Mouse (Mus musculus): Measurements from ENCODE around the gene Trem3. TPM values are rescaled to one million over a fixed set of nuclear protein-coding genes. Genes with fewer than 3 reads are reported as not detected.
A peak's percentile ranks its signal among the peaks of the same experiment; 100 is the strongest.

The Trem3 gene
- total RNA-seq, 2 experiments from 2014 or later, result 0.36 TPM; not detected in 1

DNA sequence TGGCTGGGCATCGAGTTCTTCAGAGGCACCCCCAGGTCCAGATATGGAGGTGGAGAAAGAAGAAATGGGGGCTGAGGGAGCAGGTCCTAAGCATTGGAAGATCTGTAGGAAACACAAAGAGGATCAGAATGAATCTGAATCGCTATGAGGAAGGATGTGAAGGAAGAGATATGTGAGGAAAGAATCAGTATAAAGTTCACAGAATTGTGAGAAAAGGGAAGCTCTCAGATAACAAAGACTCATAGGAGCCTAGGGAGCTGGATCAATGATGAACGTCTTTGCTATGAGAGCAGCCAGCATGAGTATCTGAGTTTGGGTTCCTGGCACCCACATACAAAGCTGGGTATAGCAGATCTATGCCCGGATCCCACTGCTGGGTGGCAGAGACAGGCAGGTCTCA is 22.3 kb downstream of the Trem3 start:
- DNase-seq (ENCODE audit: low spot score in 2 of 2), result no peak

DNA sequence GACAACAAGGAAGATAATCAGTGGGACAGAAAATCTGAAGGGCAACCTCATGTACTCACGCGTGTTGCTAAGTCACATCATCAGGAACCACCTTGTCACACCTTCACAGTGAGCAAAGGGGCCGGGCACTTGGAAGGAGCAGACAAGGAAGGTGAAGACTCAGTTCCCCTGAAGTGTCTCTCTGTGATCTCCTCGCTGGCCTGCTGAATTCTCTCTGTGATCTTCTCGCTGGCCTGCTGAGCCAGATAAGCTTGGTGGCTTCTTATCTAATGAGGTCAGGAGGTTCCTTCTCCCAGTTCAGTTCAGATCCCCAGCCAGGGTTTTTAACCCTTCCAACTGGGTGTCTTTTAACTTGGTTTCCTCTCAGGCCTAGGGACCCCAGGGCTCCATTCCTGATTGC is 24.6 kb downstream of the Trem3 start:
- DNase-seq (ENCODE audit: low spot score in 2 of 2), result no peak

DNA sequence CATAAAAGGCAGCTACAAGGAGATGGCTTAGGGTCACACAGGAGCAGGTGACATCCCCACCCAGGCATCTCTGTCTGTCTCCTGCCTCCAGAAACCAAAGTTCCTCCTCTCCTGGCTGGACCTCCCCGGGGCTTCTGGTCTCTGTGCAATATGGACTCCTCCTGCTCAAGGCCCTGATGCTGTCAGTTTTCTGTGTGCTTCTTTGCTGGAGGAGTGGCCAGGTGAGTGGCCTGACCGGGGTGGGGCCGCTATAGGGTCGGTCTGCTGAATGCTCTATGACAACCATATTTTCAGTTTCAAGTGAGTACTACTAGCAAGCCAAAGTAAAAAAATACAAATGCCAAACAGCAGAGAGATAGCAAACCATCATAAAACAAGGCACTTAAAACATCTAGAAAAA is 25.0 kb downstream of the Trem3 start:
- DNase-seq (ENCODE audit: low spot score in 2 of 2), result no peak

DNA sequence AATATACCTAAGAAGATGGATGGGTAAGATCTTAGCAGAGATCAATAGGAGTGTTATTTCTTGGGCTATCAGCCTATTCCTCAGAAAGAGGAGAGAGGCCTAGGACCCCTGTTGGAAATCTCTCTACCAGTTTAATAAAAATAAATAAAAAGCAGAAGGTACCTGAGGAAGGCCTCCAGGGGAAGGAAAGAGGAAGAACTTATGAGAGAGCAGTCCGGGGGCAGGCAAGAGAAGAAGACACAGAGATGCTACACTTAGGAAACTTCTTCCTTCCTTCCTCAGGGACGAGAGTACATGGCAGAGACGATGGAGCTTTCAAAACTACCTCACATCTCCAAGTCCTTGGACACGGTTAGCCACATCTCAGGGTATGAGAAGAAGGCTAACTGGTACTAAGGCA is 26.5 kb downstream of the Trem3 start:
- DNase-seq (ENCODE audit: low spot score in 2 of 2), result no peak

DNA sequence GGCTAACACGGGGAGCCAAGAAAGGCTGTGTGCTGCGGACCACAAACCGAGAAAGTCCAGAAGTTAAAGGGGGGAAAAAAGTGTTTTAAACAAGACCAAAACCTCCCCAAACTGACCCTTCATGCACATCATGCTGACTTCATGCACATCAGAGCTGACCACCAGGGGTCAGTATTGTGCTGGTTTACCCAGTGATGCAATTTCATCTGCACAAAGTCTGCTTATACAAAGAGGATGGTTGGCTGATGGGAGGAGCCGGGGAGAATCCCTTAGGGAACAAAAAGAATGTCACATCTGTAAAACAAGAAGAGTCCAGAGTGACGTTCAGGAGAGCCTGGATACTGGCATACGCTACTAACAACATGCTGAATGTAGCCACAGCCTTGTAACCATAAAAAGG is 27.3 kb downstream of the Trem3 start:
- peak; percentile 42 to 77 for DNase-seq (ENCODE audit: low spot score in 2 of 2)

DNA sequence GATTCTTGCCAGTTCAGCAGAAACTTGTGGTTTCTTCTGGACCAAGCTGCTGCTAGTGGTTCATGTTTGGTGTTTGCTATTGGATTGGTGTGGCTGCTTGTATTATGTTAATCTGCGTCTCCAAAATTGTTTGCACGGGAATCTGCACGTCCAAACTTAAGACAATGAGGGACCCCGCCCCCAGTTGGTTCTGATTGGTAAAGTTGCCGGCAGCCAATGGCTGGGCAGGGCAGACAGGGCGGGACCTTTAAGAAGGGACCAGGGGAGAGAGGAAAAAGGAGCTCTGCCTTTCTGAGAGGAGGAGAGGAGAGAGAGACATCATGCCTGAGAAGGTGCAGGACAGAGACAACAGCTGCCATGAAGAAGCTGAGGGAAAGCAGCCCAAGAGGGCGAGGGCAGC is 28.2 kb downstream of the Trem3 start:
- no peak for DNase-seq (ENCODE audit: low spot score in 2 of 2)

DNA sequence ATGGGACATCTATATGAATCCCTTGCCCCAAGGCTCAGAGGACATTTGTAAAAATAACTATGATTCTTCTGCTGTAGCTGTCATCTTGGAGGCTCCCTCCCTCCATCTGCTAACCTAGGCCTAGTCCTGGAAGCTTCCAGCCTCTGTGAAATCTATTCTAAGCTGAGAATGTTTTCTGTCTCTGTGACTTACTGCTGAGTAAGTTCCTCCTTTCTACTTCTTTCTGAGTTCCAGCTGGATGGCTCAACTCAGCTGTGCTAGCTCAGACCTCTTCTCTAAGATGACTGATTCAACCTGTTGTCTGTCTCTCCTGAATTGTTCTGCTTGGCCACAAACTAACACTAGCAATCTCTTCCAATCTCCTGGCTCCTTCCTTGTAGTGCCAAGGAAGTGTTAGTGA is 30.8 kb downstream of the Trem3 start:
- no peak for DNase-seq (ENCODE audit: low spot score in 2 of 2)

DNA sequence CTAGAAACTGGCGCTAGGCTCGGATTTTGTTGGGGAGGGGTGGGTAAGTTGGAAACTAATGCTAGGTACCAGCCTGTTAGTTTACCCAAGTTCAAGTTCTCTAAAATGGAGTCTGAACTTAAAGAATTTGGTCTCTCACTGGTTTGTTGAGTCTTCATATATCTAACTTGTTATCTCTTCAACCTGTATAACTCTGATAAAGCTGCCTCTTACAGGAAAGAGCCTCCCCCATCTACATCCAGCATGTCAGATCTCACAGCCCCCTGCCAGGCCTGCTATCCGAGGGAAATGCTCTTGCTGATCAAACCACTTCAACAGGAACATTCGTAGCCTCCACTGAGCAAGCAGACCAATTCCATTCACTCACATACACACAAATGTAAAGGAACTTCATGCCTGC is 31.4 kb downstream of the Trem3 start:
- no peak for DNase-seq (ENCODE audit: low spot score in 2 of 2)

DNA sequence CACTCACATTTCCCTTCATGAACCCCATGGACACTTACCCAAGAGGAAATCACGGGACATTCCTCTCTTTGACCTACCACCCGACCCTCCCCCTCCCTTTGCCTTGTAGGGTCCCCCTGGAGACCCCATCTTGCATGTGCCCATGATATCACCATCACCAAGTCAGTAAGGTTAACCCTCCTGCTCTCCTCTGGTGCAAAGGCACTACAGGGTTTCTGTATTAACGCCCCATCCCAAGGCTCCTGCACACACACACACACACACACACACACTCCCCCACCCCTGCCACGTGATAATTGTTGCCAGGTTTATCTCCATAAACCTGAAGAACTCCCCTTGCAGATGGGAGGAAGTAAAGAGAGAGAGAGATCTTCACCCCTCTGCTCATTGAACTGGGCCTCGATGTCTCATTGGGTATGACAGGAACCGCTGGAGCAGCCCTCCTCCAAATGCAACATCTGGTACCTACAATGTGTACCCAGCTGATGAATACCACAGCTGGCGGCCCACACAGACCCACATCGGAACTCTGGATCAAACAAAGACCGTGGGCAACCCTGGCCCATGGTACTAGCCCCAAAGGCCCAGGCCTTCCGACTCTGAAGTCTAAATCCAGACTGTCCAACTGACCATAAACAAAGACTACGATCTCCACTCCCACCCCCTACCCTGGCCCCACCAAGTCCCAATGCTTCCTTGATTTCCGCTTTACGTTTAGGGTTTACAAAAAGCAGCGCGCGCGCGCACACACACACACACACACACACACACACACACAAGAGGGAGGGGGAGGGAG is 33.6 kb downstream of the Trem3 start:
- DNase-seq (ENCODE audit: low spot score in 2 of 2), result no peak

DNA sequence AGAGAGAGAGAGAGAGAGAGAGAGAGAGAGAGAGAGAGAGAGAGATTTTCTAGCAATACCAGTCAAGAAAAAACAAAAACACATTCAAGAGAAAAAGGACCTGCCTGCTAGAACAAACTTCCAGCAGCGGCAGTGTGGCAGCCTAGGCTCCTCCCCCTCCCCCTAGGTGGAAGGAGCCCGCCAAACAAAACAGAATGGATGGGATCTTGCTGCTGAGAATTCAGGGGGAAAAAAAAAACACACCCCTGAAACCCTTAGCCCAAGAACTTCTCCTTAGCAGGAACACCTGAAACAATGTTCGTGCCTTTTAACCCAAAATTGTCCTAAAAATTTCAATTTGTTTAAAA is 34.1 kb downstream of the Trem3 start:
- no peak for DNase-seq (ENCODE audit: low spot score in 2 of 2)

DNA sequence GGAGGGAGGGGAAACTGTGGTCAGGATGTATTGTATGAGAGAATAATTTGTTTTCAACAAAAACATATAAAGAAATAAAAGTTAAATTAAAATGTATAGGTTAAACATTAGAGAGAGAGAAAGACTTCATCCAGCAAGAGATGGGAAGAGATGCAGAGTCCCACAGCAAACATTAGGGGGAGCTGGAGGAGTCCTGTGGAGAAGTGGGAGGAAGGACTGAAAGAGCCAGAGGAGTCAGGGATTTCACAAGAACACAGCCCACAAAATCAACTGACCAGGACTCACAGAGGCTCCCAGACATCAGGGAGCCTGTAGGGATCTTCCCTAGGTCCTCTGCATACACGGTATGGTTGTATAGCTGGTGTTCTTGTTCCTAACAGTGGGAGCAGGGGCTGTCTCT is 39.2 kb downstream of the Trem3 start:
- no peak for DNase-seq (ENCODE audit: low spot score in 2 of 2)

DNA sequence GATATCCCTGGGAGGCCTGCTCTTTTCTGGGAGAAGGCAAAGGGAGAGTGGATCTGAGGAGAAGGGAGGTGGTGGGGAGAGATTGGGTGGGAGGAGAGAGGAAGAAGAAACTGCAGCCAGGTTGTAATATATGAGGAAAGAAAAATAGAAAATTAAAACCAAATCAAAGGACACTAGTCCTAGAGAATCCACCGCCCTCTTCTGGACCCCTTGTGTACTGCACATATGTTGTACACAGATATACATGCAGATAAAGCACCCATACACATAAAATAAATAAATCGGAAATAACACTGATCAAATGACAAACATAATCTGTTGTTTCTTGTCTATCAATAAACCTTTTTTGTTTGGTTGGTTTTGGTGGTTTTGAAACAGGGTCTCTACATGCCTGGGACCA is 39.7 kb downstream of the Trem3 start:
- DNase-seq (ENCODE audit: low spot score in 2 of 2), result no peak

DNA sequence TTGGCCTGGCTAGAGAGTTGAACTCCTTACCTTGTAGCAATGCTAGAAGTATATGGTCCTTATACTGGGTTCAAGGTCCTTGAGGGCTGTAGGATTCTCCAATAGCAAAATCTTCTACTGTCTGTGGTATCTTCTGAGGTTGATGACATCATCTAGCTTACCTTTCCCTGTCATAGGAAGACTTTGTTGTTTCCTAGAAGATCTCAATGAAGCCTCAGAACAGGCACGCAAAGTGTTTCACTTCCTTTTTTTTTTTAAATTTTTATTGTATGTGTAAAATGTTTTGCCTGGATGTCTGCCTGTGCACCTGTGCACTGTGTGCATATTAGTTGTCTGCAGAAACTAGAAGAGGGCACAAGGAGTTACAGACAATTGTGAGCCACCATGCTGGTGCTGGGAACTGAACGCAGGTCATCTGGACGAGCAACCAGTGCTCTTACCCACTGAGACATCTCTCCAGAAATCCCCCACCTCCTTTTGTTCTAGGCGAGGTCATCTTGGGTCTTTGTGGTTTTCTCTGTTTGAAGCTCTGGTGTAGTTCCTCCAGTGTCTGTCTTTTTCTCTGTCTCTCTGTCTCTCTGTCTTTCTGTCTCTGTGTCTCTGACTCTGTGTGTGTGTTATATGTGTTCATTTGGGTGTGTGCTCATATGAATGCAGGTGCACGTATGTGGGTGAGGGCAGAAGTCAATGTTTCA is 46.1 kb downstream of the Trem3 start:
- no peak for DNase-seq (ENCODE audit: low spot score in 2 of 2)

DNA sequence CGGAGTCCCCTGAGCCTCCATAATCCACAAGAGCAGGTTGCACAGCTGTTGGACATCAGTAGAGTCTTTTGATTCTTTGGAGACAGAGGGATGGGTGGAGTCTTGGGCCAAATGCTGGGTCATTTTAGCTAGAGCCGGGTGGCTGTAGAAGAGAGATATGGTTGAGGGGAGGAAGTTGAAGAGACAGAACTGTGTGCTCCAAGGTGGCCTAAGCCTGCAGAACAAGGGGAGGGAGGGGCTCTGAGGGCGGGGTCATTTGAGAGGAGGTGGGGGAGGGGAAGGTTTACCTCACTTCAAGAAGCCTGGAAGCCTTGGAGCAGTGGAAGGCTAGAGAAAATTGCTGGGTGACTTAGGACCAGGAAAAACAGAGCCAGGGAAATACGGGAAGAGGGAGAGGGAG is 51.6 kb downstream of the Trem3 start, which contains the start of gene Treml2:
Gene Treml2 (plus strand): TSS at position 296 of the 400 bp plus-strand sequence.
- no peak for DNase-seq (ENCODE audit: low spot score in 2 of 2)

DNA sequence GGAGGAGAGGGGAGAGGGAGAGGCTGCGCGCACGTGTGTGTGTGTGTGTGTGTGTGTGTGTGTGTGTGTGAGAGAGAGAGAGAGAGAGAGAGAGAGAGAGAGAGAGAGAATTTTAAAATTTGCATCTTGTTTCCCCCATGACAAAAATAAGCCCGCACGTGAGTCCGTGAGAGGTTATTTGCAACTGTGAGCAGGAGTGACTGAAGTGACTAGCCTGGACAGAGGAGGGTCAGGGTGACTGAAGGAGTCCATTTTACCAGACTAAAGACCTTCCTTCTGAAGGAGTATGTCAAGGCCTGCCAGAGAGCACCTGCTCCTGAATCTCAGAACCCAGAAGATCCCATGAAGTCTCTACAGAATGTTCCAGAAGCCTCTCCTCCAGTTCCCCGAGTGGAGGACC is 52.2 kb downstream of the Trem3 start:
- DNase-seq (ENCODE audit: low spot score in 2 of 2), result no peak

DNA sequence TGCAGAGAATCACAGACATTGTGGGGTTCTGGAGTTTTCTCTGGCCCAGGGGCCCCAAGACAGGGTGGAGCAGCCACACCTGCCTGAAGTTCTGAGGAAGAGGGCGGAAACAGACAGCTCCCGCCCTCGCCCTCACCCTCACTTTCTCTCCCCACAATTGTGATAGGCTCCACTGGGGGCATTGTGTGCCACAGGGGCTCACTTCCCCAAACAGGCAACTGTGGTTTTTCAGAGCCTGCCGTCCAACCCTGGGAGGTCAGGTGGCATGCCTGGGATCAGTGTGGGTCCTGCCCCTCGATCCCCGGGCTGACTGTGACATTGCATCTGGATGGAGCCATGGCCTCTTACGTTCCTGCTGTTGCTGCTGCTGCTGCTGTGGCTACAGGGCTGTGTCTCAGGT is 52.6 kb downstream of the Trem3 start:
- no peak for DNase-seq (ENCODE audit: low spot score in 2 of 2)

DNA sequence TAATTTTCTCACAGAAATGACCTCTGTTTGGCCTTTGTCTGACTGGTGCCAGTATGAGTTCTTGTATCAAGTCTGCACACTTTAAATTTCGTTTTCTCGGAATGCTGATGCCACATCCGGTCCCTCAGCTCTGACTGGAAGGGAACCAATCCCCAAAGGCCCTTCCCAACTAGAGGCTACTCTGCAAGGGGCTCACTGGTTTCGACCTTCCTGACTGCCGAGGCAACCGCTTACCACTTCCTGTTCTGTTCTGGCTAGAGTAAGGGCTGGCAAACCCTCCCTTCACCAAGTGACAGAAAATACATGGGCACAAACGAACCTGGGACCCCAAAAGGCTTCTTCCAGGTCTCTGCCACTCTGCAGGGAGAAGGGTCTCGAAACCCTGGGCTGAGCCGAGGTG is 53.3 kb downstream of the Trem3 start:
- no peak for DNase-seq (ENCODE audit: low spot score in 2 of 2)

DNA sequence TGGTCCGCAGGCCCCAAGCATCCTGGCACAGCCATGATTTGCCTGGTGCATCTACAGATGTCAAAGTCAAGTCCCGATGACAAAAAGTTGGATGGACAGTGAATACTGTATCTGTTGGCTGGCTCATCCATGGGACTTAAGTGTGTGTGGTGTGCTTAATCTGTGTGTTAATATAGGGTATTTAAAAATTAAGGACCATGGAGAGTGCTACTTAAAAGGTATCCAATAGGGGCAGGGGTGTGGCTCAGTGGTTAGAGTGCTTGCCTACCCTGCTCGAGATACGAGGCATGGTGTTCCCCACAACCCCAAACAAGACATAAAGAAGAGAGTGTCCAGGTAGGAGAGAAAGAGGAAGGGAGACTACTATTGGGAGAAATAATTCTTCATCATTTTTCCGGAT is 54.2 kb downstream of the Trem3 start:
- no peak for DNase-seq (ENCODE audit: low spot score in 2 of 2)

Other genes starting within 250 kb of the Trem3 start
- not detected for gene 1700122O11Rik, start 209.5 kb upstream of the Trem3 start, total RNA-seq (2021)
- not detected for gene 1700067P10Rik, start 158.5 kb upstream of the Trem3 start, total RNA-seq (2021)
- under 1 TPM; 0.10 to 0.13 TPM for gene 9830107B12Rik, start 101.5 kb upstream of the Trem3 start, total RNA-seq (2021)
- under 1 TPM in 1 of 2 experiments, not detected in 1; 0.15 TPM for gene A530064D06Rik, start 80.5 kb upstream of the Trem3 start, total RNA-seq (2021)
- under 1 TPM in 1 of 2 experiments, not detected in 1; 0.08 TPM for gene Trem1, start 15.0 kb upstream of the Trem3 start, total RNA-seq (2021)
- 1 to 10 TPM in 1 of 2 experiments, under 1 TPM in 1; 0.20 to 1.6 TPM for gene Treml4, start 16.5 kb downstream of the Trem3 start, total RNA-seq (2021)
- gene Treml2, start 51.7 kb downstream of the Trem3 start, total RNA-seq (2021), result under 1 TPM; 0.15 to 0.29 TPM
- gene B430306N03Rik, start 68.4 kb downstream of the Trem3 start, total RNA-seq (2021), result under 1 TPM; 0.13 to 0.27 TPM
- gene Trem2, start 98.6 kb downstream of the Trem3 start, total RNA-seq (2021), result 1 to 10 TPM; 3.7 to 4.1 TPM
- gene Treml1, start 112.1 kb downstream of the Trem3 start, total RNA-seq (2021), result under 1 TPM in 1 of 2 experiments, not detected in 1; 0.52 TPM
- gene Nfya, start 162.1 kb downstream of the Trem3 start, total RNA-seq (2021), result 10 to 100 TPM; 26.9 to 29.3 TPM
- gene Oard1, start 162.2 kb downstream of the Trem3 start, total RNA-seq (2021), result 10 to 100 TPM; 11.7 to 13.4 TPM
- gene Apobec2, start 185.2 kb downstream of the Trem3 start, total RNA-seq (2021), result 100 to 1,000 TPM; 585 to 600 TPM
- under 1 TPM in 1 of 2 experiments, not detected in 1; 0.20 TPM for gene Tspo2, start 203.7 kb downstream of the Trem3 start, total RNA-seq (2021)
- gene Unc5cl, start 207.1 kb downstream of the Trem3 start, total RNA-seq (2021), result not detected

Measured in gastrocnemius, postnatal 4 days (tissue).